Comparison of ENCODE assay signal across 16 mouse cellular contexts in the genomic region with DNA sequence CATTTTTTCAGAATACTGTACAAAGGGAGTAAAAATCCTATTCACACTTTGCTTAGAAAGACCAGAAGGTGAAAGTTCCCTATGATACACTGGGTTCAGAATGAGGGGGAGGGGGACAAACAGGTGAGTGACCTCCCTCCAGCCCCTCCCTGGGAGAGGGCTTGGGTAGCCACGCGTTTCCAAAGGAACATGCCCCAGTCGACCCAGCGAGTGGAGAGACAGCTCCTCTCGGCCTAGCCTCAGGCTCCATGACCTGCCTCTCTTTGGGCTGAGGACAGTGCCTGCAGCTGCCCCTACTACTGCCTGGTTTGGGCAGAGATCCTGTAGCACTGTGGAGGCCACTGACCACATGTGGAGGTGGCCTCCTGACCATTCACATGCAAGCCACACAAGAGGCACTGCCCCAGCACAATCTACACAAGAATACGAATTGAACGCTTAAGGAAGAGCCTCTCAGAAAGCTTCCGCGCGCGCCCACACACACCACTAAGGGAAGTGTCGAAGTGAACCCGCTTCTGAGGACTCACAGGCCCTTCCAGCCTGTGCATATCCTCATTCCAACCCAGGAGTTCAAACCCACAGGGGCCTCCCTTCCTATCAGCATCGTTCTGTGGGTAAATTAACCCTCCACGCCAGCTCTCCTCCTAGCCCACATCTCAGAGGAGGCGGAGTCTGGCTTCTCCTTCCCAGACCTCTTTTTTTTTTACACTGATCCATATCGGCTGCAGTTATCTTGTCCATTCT. TPM values are rescaled to one million over a fixed set of nuclear protein-coding genes. Genes with fewer than 3 reads are reported as not detected.
A peak's percentile ranks its signal among the peaks of the same experiment; 100 is the strongest.
DNase-seq lines count a peak whose midpoint lies in the region; ATAC-seq and TF ChIP-seq lines count a peak whose summit lies in the region.
"Had no signal": no experiment of that assay in that cellular context is flagged by ENCODE, and none has a peak within 500 bp of the region (broad histone marks: within the 10 kb centered on the region; RNA-seq: fewer than 3 reads in every experiment).

No protein-coding gene starts in this region.

- no peak for TF ChIP-seq CTCF in stomach, postnatal 0 days (IDR thresholded peaks at IDR 0.05; ENCODE audit: low read depth)
- TF ChIP-seq CTCF in layer of hippocampus, adult 2 months (conservative IDR thresholded peaks at IDR 0.05), result no peak

- H3K36me3 ChIP-seq in forebrain, embryonic 10.5 days (replicated peaks), result peaks cover 43% of the 10 kb centered on the region
- peaks cover 36% of the 10 kb centered on the region for H3K36me3 ChIP-seq in forebrain, embryonic 13.5 days (ENCODE audit: poor library complexity, severe bottlenecking)
- peaks cover 17% of the 10 kb centered on the region for H3K36me3 ChIP-seq in stomach, embryonic 15.5 days
- H3K36me3 ChIP-seq in stomach, postnatal 0 days (ENCODE audit: control insufficient read depth, insufficient read depth, low read length), result peaks cover 8% of the 10 kb centered on the region

- H3K9ac ChIP-seq in forebrain, embryonic 13.5 days, result no peak overlapping the region
- H3K9ac ChIP-seq in stomach, embryonic 15.5 days, result no peak overlapping the region
- H3K9ac ChIP-seq in stomach, postnatal 0 days (ENCODE audit: low read length), result no peak overlapping the region

- 68% methylated on average over 17 of the region's 17 CpGs for WGBS in forebrain, embryonic 10.5 days
- WGBS in forebrain, embryonic 13.5 days, result 65% methylated on average over 17 of the region's 17 CpGs
- WGBS in stomach, embryonic 15.5 days, result 65% methylated on average over 17 of the region's 17 CpGs
- 72% methylated on average over 17 of the region's 17 CpGs for WGBS in stomach, postnatal 0 days

- ATAC-seq in forebrain, embryonic 13.5 days, result no peak
- ATAC-seq in stomach, embryonic 15.5 days (ENCODE audit: insufficient read depth, low FRiP score, low read depth), result 0 out of 2 replicates have a peak, but pooled peaks have one; percentile 5
- no peak for ATAC-seq in stomach, postnatal 0 days (ENCODE audit: low FRiP score, low TSS enrichment)
- ATAC-seq: forebrain, embryonic 16.5 days had no signal

- peaks cover 25% of the 10 kb centered on the region for H3K4me1 ChIP-seq in forebrain, embryonic 10.5 days
- peaks cover 18% of the 10 kb centered on the region for H3K4me1 ChIP-seq in forebrain, embryonic 13.5 days
- H3K4me1 ChIP-seq in stomach, embryonic 15.5 days, result peaks cover 19% of the 10 kb centered on the region
- H3K4me1 ChIP-seq in stomach, postnatal 0 days (replicated peaks; ENCODE audit: control insufficient read depth, insufficient read depth), result 0 out of 2 replicates have a peak, but pooled peaks cover 5% of the 10 kb centered on the region

- no peak overlapping the region for H3K4me2 ChIP-seq in forebrain, embryonic 13.5 days
- no peak overlapping the region for H3K4me2 ChIP-seq in stomach, embryonic 15.5 days
- H3K4me2 ChIP-seq in stomach, postnatal 0 days (replicated peaks; ENCODE audit: low read depth), result no peak overlapping the region

- H3K27me3 ChIP-seq in forebrain, embryonic 10.5 days (ENCODE audit: poor library complexity, severe bottlenecking), result no peaks in the 10 kb centered on the region
- H3K27me3 ChIP-seq in forebrain, embryonic 13.5 days, result no peaks in the 10 kb centered on the region
- no peaks in the 10 kb centered on the region for H3K27me3 ChIP-seq in stomach, embryonic 15.5 days (replicated peaks)
- no peaks in the 10 kb centered on the region for H3K27me3 ChIP-seq in stomach, postnatal 0 days (ENCODE audit: control insufficient read depth, insufficient read depth, low read length)

- no peak for DNase-seq in forebrain, embryonic 10.5 days (ENCODE audit: extremely low spot score, low spot score)
- DNase-seq in stomach, postnatal 0 days (ENCODE audit: low spot score), result no peak
- peak; percentile 82 for DNase-seq in liver
- no peak for DNase-seq in layer of hippocampus, adult 2 months (ENCODE audit: low spot score in 2 of 2)
- no peak for DNase-seq in frontal cortex, postnatal 10 days (ENCODE audit: low spot score in 2 of 2)
- DNase-seq in right cerebral cortex, adult 2 months (ENCODE audit: low spot score in 2 of 2), result no peak
- DNase-seq: heart, adult 18-20 months; lung, postnatal 14 days; thymus, postnatal 4 days had no signal

- TF ChIP-seq EP300 in stomach, postnatal 0 days (optimal IDR thresholded peaks at IDR 0.05), result no peak

- no peak overlapping the region for H3K4me3 ChIP-seq in forebrain, embryonic 10.5 days
- H3K4me3 ChIP-seq in forebrain, embryonic 13.5 days, result no peak overlapping the region
- H3K4me3 ChIP-seq in stomach, embryonic 15.5 days (replicated peaks), result no peak overlapping the region
- no peak overlapping the region for H3K4me3 ChIP-seq in stomach, postnatal 0 days (ENCODE audit: low read depth, low read length)
- H3K4me3 ChIP-seq in layer of hippocampus, adult 2 months, result no peak overlapping the region
- H3K4me3 ChIP-seq: left cerebral cortex, adult 2 months had no signal

- H3K9me3 ChIP-seq in forebrain, embryonic 10.5 days, result no peaks in the 10 kb centered on the region
- no peaks in the 10 kb centered on the region for H3K9me3 ChIP-seq in forebrain, embryonic 13.5 days (replicated peaks)
- H3K9me3 ChIP-seq in stomach, embryonic 15.5 days, result no peaks in the 10 kb centered on the region
- H3K9me3 ChIP-seq in stomach, postnatal 0 days (ENCODE audit: control insufficient read depth, low read length), result no peaks in the 10 kb centered on the region

- peak overlapping the region; percentile 56 for H3K27ac ChIP-seq in forebrain, embryonic 10.5 days
- no peak overlapping the region for H3K27ac ChIP-seq in forebrain, embryonic 13.5 days
- no peak overlapping the region for H3K27ac ChIP-seq in stomach, embryonic 15.5 days
- no peak overlapping the region for H3K27ac ChIP-seq in stomach, postnatal 0 days (replicated peaks)
- no peak overlapping the region for H3K27ac ChIP-seq in layer of hippocampus, adult 2 months
- H3K27ac ChIP-seq: left cerebral cortex, adult 2 months had no signal

RNA-seq across cellular contexts. Expression of gene Ormdl3, which starts 5.7 kb away (rescaled TPM):
- polyA plus RNA-seq in forebrain, embryonic 10.5 days (2016; fragmentation: Nextera tagmentation; extraction: Ambion mirVana), result 62.8 and 65.6 TPM in 2 replicates
- polyA plus RNA-seq in forebrain, embryonic 13.5 days (2015; fragmentation: Nextera tagmentation; extraction: Ambion mirVana), result 77.3 and 88.0 TPM in 2 replicates
- polyA plus RNA-seq in stomach, embryonic 15.5 days (2015; fragmentation: Nextera tagmentation; extraction: Ambion mirVana), result 55.6 and 61.8 TPM in 2 replicates
- polyA plus RNA-seq in stomach, postnatal 0 days (2015; fragmentation: Nextera tagmentation; extraction: Ambion mirVana), result 31.1 TPM in 2 replicates
- total RNA-seq in layer of hippocampus, adult 2 months (2021), result 10 to 100 TPM; 51.1 to 55.8 TPM

RNA-seq across cellular contexts. Expression of gene Lrrc3c, which starts 16.6 kb away (rescaled TPM):
- polyA plus RNA-seq in forebrain, embryonic 10.5 days (2016; fragmentation: Nextera tagmentation; extraction: Ambion mirVana), result not detected in 2 replicates
- not detected in 2 replicates for polyA plus RNA-seq in forebrain, embryonic 13.5 days (2015; fragmentation: Nextera tagmentation; extraction: Ambion mirVana)
- not detected in 2 replicates for polyA plus RNA-seq in stomach, embryonic 15.5 days (2015; fragmentation: Nextera tagmentation; extraction: Ambion mirVana)
- polyA plus RNA-seq in stomach, postnatal 0 days (2015; fragmentation: Nextera tagmentation; extraction: Ambion mirVana), result not detected in 2 replicates
- not detected for total RNA-seq in layer of hippocampus, adult 2 months (2021)
- total RNA-seq: adrenal gland, postnatal 4 days; heart, adult 18-20 months; left cerebral cortex, adult 2 months; monocyte, adult 5-6 weeks had no signal
- polyA plus RNA-seq: cortical plate, adult 2 months; forebrain, embryonic 16.5 days had no signal

RNA-seq across cellular contexts. Expression of gene Zpbp2, which starts 30.6 kb away (rescaled TPM):
- polyA plus RNA-seq in forebrain, embryonic 10.5 days (2016; fragmentation: Nextera tagmentation; extraction: Ambion mirVana), result 0.26 and 0.66 TPM in 2 replicates
- polyA plus RNA-seq in forebrain, embryonic 13.5 days (2015; fragmentation: Nextera tagmentation; extraction: Ambion mirVana), result not detected in 2 replicates
- 0.31 and 0.40 TPM in 2 replicates for polyA plus RNA-seq in stomach, embryonic 15.5 days (2015; fragmentation: Nextera tagmentation; extraction: Ambion mirVana)
- polyA plus RNA-seq in stomach, postnatal 0 days (2015; fragmentation: Nextera tagmentation; extraction: Ambion mirVana), result 0.10 and 0.16 TPM in 2 replicates
- not detected for total RNA-seq in layer of hippocampus, adult 2 months (2021)
- total RNA-seq: heart, adult 18-20 months; left cerebral cortex, adult 2 months had no signal
- polyA plus RNA-seq: forebrain, embryonic 16.5 days had no signal

RNA-seq across cellular contexts. Expression of gene Ikzf3, which starts 35.6 kb away (rescaled TPM):
- polyA plus RNA-seq in forebrain, embryonic 10.5 days (2016; fragmentation: Nextera tagmentation; extraction: Ambion mirVana), result 0.07 TPM in 1 of 2 replicates, not detected in the other
- not detected in 2 replicates for polyA plus RNA-seq in forebrain, embryonic 13.5 days (2015; fragmentation: Nextera tagmentation; extraction: Ambion mirVana)
- polyA plus RNA-seq in stomach, embryonic 15.5 days (2015; fragmentation: Nextera tagmentation; extraction: Ambion mirVana), result 0.50 and 0.69 TPM in 2 replicates
- 0.15 and 0.19 TPM in 2 replicates for polyA plus RNA-seq in stomach, postnatal 0 days (2015; fragmentation: Nextera tagmentation; extraction: Ambion mirVana)
- total RNA-seq in layer of hippocampus, adult 2 months (2021), result under 1 TPM in 1 of 2 experiments, not detected in 1; 0.20 TPM
- polyA plus RNA-seq: forebrain, embryonic 16.5 days had no signal

RNA-seq across cellular contexts. Expression of gene Gm12355, which starts 44.0 kb away (rescaled TPM):
- 1.4 and 1.5 TPM in 2 replicates for polyA plus RNA-seq in forebrain, embryonic 10.5 days (2016; fragmentation: Nextera tagmentation; extraction: Ambion mirVana)
- polyA plus RNA-seq in forebrain, embryonic 13.5 days (2015; fragmentation: Nextera tagmentation; extraction: Ambion mirVana), result 1.2 and 1.3 TPM in 2 replicates
- polyA plus RNA-seq in stomach, embryonic 15.5 days (2015; fragmentation: Nextera tagmentation; extraction: Ambion mirVana), result 1.1 and 5.0 TPM in 2 replicates
- polyA plus RNA-seq in stomach, postnatal 0 days (2015; fragmentation: Nextera tagmentation; extraction: Ambion mirVana), result 0.81 and 0.82 TPM in 2 replicates
- 10 to 100 TPM; 11.4 to 11.5 TPM for total RNA-seq in layer of hippocampus, adult 2 months (2021)
- total RNA-seq: monocyte, adult 5-6 weeks had no signal
